Mouse (Mus musculus): ENCODE results near the gene Ccl17. TPM values are rescaled to one million over a fixed set of nuclear protein-coding genes. Genes with fewer than 3 reads are reported as not detected.

The Ccl17 gene
- polyA plus RNA-seq, 1 experiment from 2014 or later = not detected

Other genes starting within 250 kb of the Ccl17 start
- gene Rspry1, start 208.5 kb upstream of the Ccl17 start, polyA plus RNA-seq (2015; fragmentation: Nextera tagmentation; extraction: Ambion mirVana) = 44.1 and 48.1 TPM in 2 replicates
- gene Fam192a, start 208.5 kb upstream of the Ccl17 start, polyA plus RNA-seq (2015; fragmentation: Nextera tagmentation; extraction: Ambion mirVana) = 77.1 and 85.3 TPM in 2 replicates
- gene Arl2bp, start 143.9 kb upstream of the Ccl17 start, polyA plus RNA-seq (2015; fragmentation: Nextera tagmentation; extraction: Ambion mirVana) = 152 and 163 TPM in 2 replicates
- gene Pllp, start 114.2 kb upstream of the Ccl17 start, polyA plus RNA-seq (2015; fragmentation: Nextera tagmentation; extraction: Ambion mirVana) = 3.4 and 4.1 TPM in 2 replicates
- not detected in 2 replicates for gene Ccl22, start 64.9 kb upstream of the Ccl17 start, polyA plus RNA-seq (2015; fragmentation: Nextera tagmentation; extraction: Ambion mirVana)
- 7.8 and 9.8 TPM in 2 replicates for gene Cx3cl1, start 38.4 kb upstream of the Ccl17 start, polyA plus RNA-seq (2015; fragmentation: Nextera tagmentation; extraction: Ambion mirVana)
- gene Coq9, start 27.9 kb downstream of the Ccl17 start, polyA plus RNA-seq (2015; fragmentation: Nextera tagmentation; extraction: Ambion mirVana) = 61.8 and 65.9 TPM in 2 replicates
- gene Ciapin1, start 27.9 kb downstream of the Ccl17 start, polyA plus RNA-seq (2015; fragmentation: Nextera tagmentation; extraction: Ambion mirVana) = 109 and 123 TPM in 2 replicates
- gene Polr2c, start 47.0 kb downstream of the Ccl17 start, polyA plus RNA-seq (2015; fragmentation: Nextera tagmentation; extraction: Ambion mirVana) = 152 and 159 TPM in 2 replicates
- gene Dok4, start 65.9 kb downstream of the Ccl17 start, polyA plus RNA-seq (2015; fragmentation: Nextera tagmentation; extraction: Ambion mirVana) = 23.2 and 23.7 TPM in 2 replicates
- 38.0 and 40.7 TPM in 2 replicates for gene Ccdc102a, start 107.6 kb downstream of the Ccl17 start, polyA plus RNA-seq (2015; fragmentation: Nextera tagmentation; extraction: Ambion mirVana)
- gene Adgrg5, start 113.2 kb downstream of the Ccl17 start, polyA plus RNA-seq (2015; fragmentation: Nextera tagmentation; extraction: Ambion mirVana) = 0.07 and 0.12 TPM in 2 replicates
- 18.4 and 19.8 TPM in 2 replicates for gene Adgrg1, start 164.3 kb downstream of the Ccl17 start, polyA plus RNA-seq (2015; fragmentation: Nextera tagmentation; extraction: Ambion mirVana)
- 2.1 and 2.8 TPM in 2 replicates for gene Adgrg3, start 207.2 kb downstream of the Ccl17 start, polyA plus RNA-seq (2015; fragmentation: Nextera tagmentation; extraction: Ambion mirVana)
- gene Drc7, start 244.7 kb downstream of the Ccl17 start, polyA plus RNA-seq (2015; fragmentation: Nextera tagmentation; extraction: Ambion mirVana) = 0.32 TPM in 1 of 2 replicates, not detected in the other